Mouse (Mus musculus) CH12.LX (cell line): Measurements from ENCODE around the gene Ttc7b.

Source experiments
- CTCF ChIP-seq, 2 experiments: IDR thresholded peaks in 1 of 2; conservative IDR thresholded peaks in 1 of 2; 2 replicates each; pipeline ENCODE4 v1.5.1; 2011 to 2012; ENCODE audit warnings: low read depth in 2 of 2, low read length in 2 of 2, improper control_type of control experiment in 1 of 2, inconsistent platforms in 1 of 2, mild to moderate bottlenecking in 1 of 2, moderate library complexity in 1 of 2
- MAFK ChIP-seq: IDR thresholded peaks from 2 replicates; pipeline ENCODE4 v1.6.1; 2011; ENCODE audit warnings: low read length, improper control_type of control experiment; ENCODE audit not compliant: insufficient replicate concordance
- POLR2A ChIP-seq: IDR thresholded peaks from 2 replicates; pipeline ENCODE4 v1.6.1; 2011; ENCODE audit warnings: low read depth, mild to moderate bottlenecking, improper control_type of control experiment, low read length

DNA sequence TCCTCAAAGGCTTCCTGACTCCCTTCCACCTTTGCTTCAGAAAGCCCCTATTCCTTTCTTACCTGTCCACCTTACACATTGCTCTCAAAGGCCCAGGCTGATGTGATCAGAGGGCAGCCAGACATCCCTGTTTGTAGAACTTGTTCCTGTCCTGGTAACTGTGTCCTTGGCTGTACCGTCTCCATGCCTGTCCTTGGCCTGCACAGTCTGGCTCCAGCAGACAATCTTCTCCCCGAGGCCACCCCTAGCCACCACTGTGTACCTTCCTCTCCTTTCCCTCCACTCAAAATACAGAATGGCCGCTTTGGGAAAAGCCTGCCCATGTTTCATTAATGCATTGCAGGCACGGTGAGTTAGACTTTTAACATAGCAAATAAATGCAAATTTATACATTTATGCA lies 199.1 kb downstream of the Ttc7b start:
- TF ChIP-seq POLR2A = no peak
- no peak for TF ChIP-seq CTCF (conservative IDR thresholded peaks at IDR 0.05 in 1 of 2, IDR thresholded peaks at IDR 0.05 in 1 of 2; ENCODE audit: low read depth in 2 of 2, low read length in 2 of 2)
- no peak for TF ChIP-seq MAFK
